Mouse (Mus musculus): ENCODE measurements around the gene Cadm3. TPM values are rescaled to one million over a fixed set of nuclear protein-coding genes. Genes with fewer than 3 reads are reported as not detected.
"Not testable (repeated sequence)": the region's sequence is repeated elsewhere in the genome, so short reads cannot be mapped to it uniquely, and the experiment has no call there.

Gene Cadm3
- polyA plus RNA-seq, 1 experiment from 2014 or later = 6.1 TPM

DNA sequence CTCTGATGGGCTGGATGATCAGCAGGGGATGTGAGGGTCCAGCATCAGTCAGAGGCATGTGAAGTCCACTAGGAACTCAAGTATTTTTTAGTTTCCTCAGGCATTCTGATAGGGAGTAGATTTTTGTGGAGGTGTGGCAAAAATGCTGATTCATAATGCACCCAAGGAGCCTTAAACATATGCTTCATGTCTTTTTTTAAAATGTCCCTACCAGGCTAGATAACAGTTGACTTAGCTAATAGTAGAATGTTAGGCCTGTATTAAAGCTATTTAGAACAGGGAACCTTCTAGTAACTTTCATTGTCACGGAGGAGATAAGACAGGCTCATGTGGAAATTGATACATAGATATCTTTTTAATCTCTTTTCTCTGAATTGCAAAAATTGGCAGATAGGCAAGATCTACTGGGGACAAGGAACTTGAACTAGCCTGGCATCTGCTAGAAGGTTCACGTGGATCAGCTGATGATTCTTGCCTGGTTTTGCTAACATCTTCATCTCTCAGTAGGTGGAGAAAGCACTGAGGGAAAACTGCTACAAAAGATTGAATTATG, 49.5 kb downstream of the Cadm3 start:
- H3K27me3 ChIP-seq = no peaks in the 10 kb centered on the region
- no peak for ATAC-seq (ENCODE audit: insufficient number of reproducible peaks, insufficient read depth, low FRiP score, low TSS enrichment, low read depth)
- H3K4me1 ChIP-seq = no peaks in the 10 kb centered on the region
- no peak overlapping the region for H3K27ac ChIP-seq
- H3K9ac ChIP-seq = no peak overlapping the region
- H3K4me2 ChIP-seq = no peak overlapping the region
- H3K9me3 ChIP-seq = no peaks in the 10 kb centered on the region
- 84% methylated on average over 2 of the region's 2 CpGs for WGBS
- no peaks in the 10 kb centered on the region for H3K36me3 ChIP-seq
- H3K4me3 ChIP-seq = no peak overlapping the region

DNA sequence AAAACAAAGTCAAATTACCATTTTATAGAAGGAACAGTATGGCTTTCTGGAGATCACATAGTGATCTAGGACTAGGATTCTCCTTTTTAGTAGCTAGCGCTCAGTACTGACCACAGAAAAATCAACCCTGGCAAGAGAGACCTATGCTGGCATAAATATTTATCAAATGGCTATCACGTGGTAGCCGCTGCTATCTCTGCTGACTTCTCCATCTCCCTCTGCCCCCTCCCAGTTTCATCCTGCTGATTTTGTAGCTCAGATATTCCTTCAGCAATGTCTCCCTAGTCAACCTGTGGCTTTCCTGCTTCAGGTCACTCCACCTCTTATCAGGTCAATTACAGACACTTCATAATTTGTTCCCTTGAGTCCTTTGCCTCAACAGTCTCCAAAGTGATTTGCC, 51.8 kb downstream of the Cadm3 start:
- Histone ChIP-seq H3K27ac (no peak overlapping the region), H3K27me3 (no peaks in the 10 kb centered on the region), H3K4me2 (no peak overlapping the region), H3K9ac (no peak overlapping the region), H3K36me3 (no peaks in the 10 kb centered on the region), H3K4me1 (no peaks in the 10 kb centered on the region), H3K4me3 (no peak overlapping the region), H3K9me3 (no peaks in the 10 kb centered on the region)
- no peak for ATAC-seq (ENCODE audit: insufficient number of reproducible peaks, insufficient read depth, low FRiP score, low TSS enrichment, low read depth)
- WGBS = 86% methylated on average over 3 of the region's 3 CpGs

GRCm38 (mm10) chr1:173313535-173314050, 53.9 kb downstream of the Cadm3 start:
- not testable (repeated sequence) for H3K9me3 ChIP-seq; H3K27ac ChIP-seq; ATAC-seq (ENCODE audit: insufficient number of reproducible peaks, insufficient read depth, low FRiP score, low TSS enrichment, low read depth); H3K4me3 ChIP-seq; H3K27me3 ChIP-seq; H3K4me1 ChIP-seq; H3K9ac ChIP-seq; H3K4me2 ChIP-seq; H3K36me3 ChIP-seq
- WGBS = 77% methylated on average over 7 of the region's 7 CpGs

- not testable (repeated sequence) for H3K36me3 ChIP-seq; H3K9me3 ChIP-seq; H3K9ac ChIP-seq; H3K4me3 ChIP-seq; ATAC-seq (ENCODE audit: insufficient number of reproducible peaks, insufficient read depth, low FRiP score, low TSS enrichment, low read depth); H3K4me1 ChIP-seq; H3K27me3 ChIP-seq; H3K4me2 ChIP-seq; H3K27ac ChIP-seq
- 49% methylated on average over 3 of the region's 3 CpGs for WGBS
These were observed 64.7 kb downstream of the Cadm3 start for GRCm38 (mm10) chr1:173302795-173303194.

Other genes starting within 250 kb of the Cadm3 start
- gene Olfr1408, start 230.3 kb downstream of the Cadm3 start, polyA plus RNA-seq (2015; fragmentation: Nextera tagmentation; extraction: Ambion mirVana) = not detected in 2 replicates
- not detected in 2 replicates for gene Olfr1406, start 177.1 kb downstream of the Cadm3 start, polyA plus RNA-seq (2015; fragmentation: Nextera tagmentation; extraction: Ambion mirVana)
- not detected in 2 replicates for gene Olfr218, start 169.9 kb downstream of the Cadm3 start, polyA plus RNA-seq (2015; fragmentation: Nextera tagmentation; extraction: Ambion mirVana)
- gene Olfr1404, start 155.3 kb downstream of the Cadm3 start, polyA plus RNA-seq (2015; fragmentation: Nextera tagmentation; extraction: Ambion mirVana) = 0.15 TPM in 1 of 2 replicates, not detected in the other
- gene Fcer1a, start 140.5 kb downstream of the Cadm3 start, polyA plus RNA-seq (2015; fragmentation: Nextera tagmentation; extraction: Ambion mirVana) = not detected in 2 replicates
- not detected in 2 replicates for gene Olfr418, start 101.7 kb downstream of the Cadm3 start, polyA plus RNA-seq (2015; fragmentation: Nextera tagmentation; extraction: Ambion mirVana)
- gene Mptx2, start 89.9 kb downstream of the Cadm3 start, polyA plus RNA-seq (2015; fragmentation: Nextera tagmentation; extraction: Ambion mirVana) = not detected in 2 replicates
- 2.6 and 4.0 TPM in 2 replicates for gene Ackr1, start 33.9 kb downstream of the Cadm3 start, polyA plus RNA-seq (2015; fragmentation: Nextera tagmentation; extraction: Ambion mirVana)
- gene Aim2, start 16.8 kb downstream of the Cadm3 start, polyA plus RNA-seq (2015; fragmentation: Nextera tagmentation; extraction: Ambion mirVana) = 2.7 and 3.1 TPM in 2 replicates
- not detected in 2 replicates for gene Ifi206, start 123.3 kb upstream of the Cadm3 start, polyA plus RNA-seq (2015; fragmentation: Nextera tagmentation; extraction: Ambion mirVana)
- gene Ifi214, start 168.3 kb upstream of the Cadm3 start, polyA plus RNA-seq (2015; fragmentation: Nextera tagmentation; extraction: Ambion mirVana) = not detected in 2 replicates
- not detected in 2 replicates for gene Ifi213, start 231.6 kb upstream of the Cadm3 start, polyA plus RNA-seq (2015; fragmentation: Nextera tagmentation; extraction: Ambion mirVana)